Mouse (Mus musculus) stomach, embryonic 15.5 days (tissue): Measurements from ENCODE around the gene Tanc2. TPM values are rescaled to one million over a fixed set of nuclear protein-coding genes. Genes with fewer than 3 reads are reported as not detected.

Experiments used
- ATAC-seq: fragments of 200-750 bp; cut with Nextera tagmentation; 2 replicates; pipeline ENCODE4 v1.8.0; 2017; ENCODE audit warnings: low read depth, moderate number of reproducible peaks, moderate TSS enrichment; ENCODE audit not compliant: insufficient read depth, low FRiP score
- H3K27ac ChIP-seq: fragments of 300-500 bp; sonication (generic); 2 replicates; pipeline ENCODE4 v1.5.1; 2015; ENCODE audit warnings: mild to moderate bottlenecking, inconsistent platforms
- H3K27me3 ChIP-seq: fragments of 300-500 bp; sonication (generic); replicated peaks from 2 replicates; pipeline ENCODE4 v1.6.1; 2015; ENCODE audit warnings: inconsistent platforms
- H3K36me3 ChIP-seq: fragments of 300-500 bp; sonication (generic); 2 replicates; pipeline ENCODE4 v1.6.1; 2015; ENCODE audit warnings: inconsistent platforms
- H3K4me1 ChIP-seq: fragments of 300-500 bp; sonication (generic); 2 replicates; pipeline ENCODE4 v1.6.1; 2015; ENCODE audit warnings: inconsistent platforms
- H3K4me2 ChIP-seq: fragments of 300-500 bp; sonication (generic); 2 replicates; pipeline ENCODE4 v1.6.1; 2015; ENCODE audit warnings: mild to moderate bottlenecking, inconsistent platforms
- H3K4me3 ChIP-seq: fragments of 300-500 bp; sonication (generic); replicated peaks from 2 replicates; pipeline ENCODE4 v1.5.1; 2015; ENCODE audit warnings: inconsistent platforms
- H3K9ac ChIP-seq: fragments of 300-500 bp; sonication (generic); 2 replicates; pipeline ENCODE4 v1.6.1; 2015; ENCODE audit warnings: inconsistent platforms
- H3K9me3 ChIP-seq: fragments of 300-500 bp; sonication (generic); 2 replicates; pipeline ENCODE4 v1.6.1; 2016; ENCODE audit warnings: inconsistent platforms
- WGBS: fragments of 180-500 bp; shearing (Covaris S2); methylation state at CpG from one replicate; pipeline ENCODE4 v1.1.7; 2015; 5-methylcytosine and 5-hydroxymethylcytosine counted together
- polyA plus RNA-seq: library from polyadenylated mRNA; unstranded; fragments of >200 nt; fragmentation: Nextera tagmentation; extraction: Ambion mirVana; gene quantifications from 2 replicates; pipeline ENCODE4 v1.2.1, GENCODE M21; 2015

Gene Tanc2
- polyA plus RNA-seq, 1 experiment from 2014 or later: 9.6 TPM

DNA sequence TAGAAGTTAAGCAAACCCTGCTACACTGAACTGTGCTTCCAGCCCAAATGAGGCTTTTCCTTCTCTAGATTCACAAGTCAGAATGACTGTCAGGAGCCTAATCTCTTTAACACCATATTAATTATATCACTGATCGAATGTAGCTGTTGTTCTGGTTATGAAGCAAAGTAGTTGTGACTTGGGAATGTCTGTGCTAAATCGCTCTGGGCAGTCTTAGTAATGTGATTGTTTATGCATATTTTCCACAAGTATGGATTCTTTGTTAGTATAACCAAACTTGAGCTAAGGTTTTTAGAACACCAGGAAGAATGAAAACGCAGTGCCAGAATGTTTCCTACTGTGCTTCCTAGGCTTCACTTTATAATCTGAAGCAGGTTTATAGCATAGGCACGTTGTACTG is 170.6 kb downstream of the Tanc2 start:
- Histone ChIP-seq H3K27ac (peak overlapping the region; percentile 51), H3K4me3 (no peak overlapping the region), H3K4me2 (no peak overlapping the region), H3K4me1 (0 out of 2 replicates have a peak, but pooled peaks cover 2% of the 10 kb centered on the region), H3K9me3 (no peaks in the 10 kb centered on the region), H3K9ac (no peak overlapping the region), H3K27me3 (no peaks in the 10 kb centered on the region), H3K36me3 (no peaks in the 10 kb centered on the region)
- no peak for ATAC-seq
- WGBS: 43% methylated on average over 4 of the region's 4 CpGs

DNA sequence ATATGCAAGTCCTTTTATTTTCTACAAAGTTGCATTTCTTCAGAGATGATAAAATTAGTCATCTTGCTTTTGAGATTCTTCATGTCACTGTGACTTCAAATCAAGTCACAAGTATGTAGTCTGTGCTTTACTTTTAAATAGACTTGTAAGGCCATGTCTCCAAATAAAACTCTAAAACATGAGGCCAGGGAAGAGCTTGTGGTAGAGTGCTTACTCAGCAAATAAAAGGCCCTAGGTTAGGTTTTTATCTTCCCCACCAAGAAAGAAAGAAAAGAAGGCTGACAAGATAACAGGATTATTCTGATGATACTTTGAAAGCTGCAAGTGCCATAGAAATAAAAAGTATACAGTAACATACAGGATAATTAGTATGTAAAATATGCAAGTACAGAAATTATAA is 188.0 kb downstream of the Tanc2 start:
- Histone ChIP-seq H3K27me3 (no peaks in the 10 kb centered on the region), H3K9ac (no peak overlapping the region), H3K4me2 (no peak overlapping the region), H3K36me3 (no peaks in the 10 kb centered on the region), H3K4me3 (no peak overlapping the region), H3K9me3 (no peaks in the 10 kb centered on the region), H3K27ac (no peak overlapping the region), H3K4me1 (no peaks in the 10 kb centered on the region)
- ATAC-seq: no peak

DNA sequence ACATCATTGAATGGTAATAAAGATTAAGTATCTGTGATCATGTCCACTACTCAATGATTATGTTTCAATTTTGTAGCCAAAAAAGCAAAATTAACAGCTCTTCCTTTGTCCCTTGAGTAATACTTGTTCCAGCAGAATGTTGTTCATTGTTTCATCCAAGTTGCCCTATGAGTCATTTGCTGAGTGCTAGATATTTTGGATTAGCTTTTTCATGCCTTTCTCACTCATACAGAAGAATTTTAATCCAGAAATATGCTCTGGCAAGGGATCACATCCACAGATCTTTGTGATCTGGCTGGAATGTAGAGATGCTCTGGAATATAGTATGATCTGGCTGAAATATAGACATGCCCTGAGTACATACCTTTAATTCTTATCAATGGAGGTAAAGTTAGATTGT is 202.7 kb downstream of the Tanc2 start:
- no peak for ATAC-seq
- no peak overlapping the region for H3K9ac ChIP-seq
- no peaks in the 10 kb centered on the region for H3K9me3 ChIP-seq

GRCm38 (mm10) chr11:105803686-105804085 is 213.9 kb downstream of the Tanc2 start:
- 92% methylated on average over 3 of the region's 3 CpGs for WGBS
- H3K27me3 ChIP-seq: no peaks in the 10 kb centered on the region
- no peak for ATAC-seq
- no peak overlapping the region for H3K4me2 ChIP-seq
- H3K27ac ChIP-seq: no peak overlapping the region
- no peaks in the 10 kb centered on the region for H3K36me3 ChIP-seq
- no peaks in the 10 kb centered on the region for H3K9me3 ChIP-seq
- no peaks in the 10 kb centered on the region for H3K4me1 ChIP-seq
- no peak overlapping the region for H3K4me3 ChIP-seq
- no peak overlapping the region for H3K9ac ChIP-seq

More for the DNA sequence above, 202.7 kb downstream of the Tanc2 start:
- no peak overlapping the region for H3K4me3 ChIP-seq
- no peak overlapping the region for H3K4me2 ChIP-seq
- no peaks in the 10 kb centered on the region for H3K27me3 ChIP-seq
- no peak overlapping the region for H3K27ac ChIP-seq
- H3K4me1 ChIP-seq: no peaks in the 10 kb centered on the region
- H3K36me3 ChIP-seq: no peaks in the 10 kb centered on the region

GRCm38 (mm10) chr11:105804776-105805175 is 215.0 kb downstream of the Tanc2 start:
- 54% methylated on average over 3 of the region's 3 CpGs for WGBS
- H3K4me2 ChIP-seq: no peak overlapping the region
- H3K9ac ChIP-seq: no peak overlapping the region
- H3K4me3 ChIP-seq: no peak overlapping the region
- H3K9me3 ChIP-seq: no peaks in the 10 kb centered on the region
- no peaks in the 10 kb centered on the region for H3K36me3 ChIP-seq
- ATAC-seq: no peak
- no peaks in the 10 kb centered on the region for H3K27me3 ChIP-seq
- no peak overlapping the region for H3K27ac ChIP-seq
- H3K4me1 ChIP-seq: no peaks in the 10 kb centered on the region

- Histone ChIP-seq H3K9ac (no peak overlapping the region), H3K4me2 (no peak overlapping the region), H3K36me3 (no peaks in the 10 kb centered on the region), H3K27ac (no peak overlapping the region), H3K9me3 (no peaks in the 10 kb centered on the region), H3K4me1 (no peaks in the 10 kb centered on the region), H3K27me3 (no peaks in the 10 kb centered on the region), H3K4me3 (no peak overlapping the region)
- ATAC-seq: no peak
- WGBS: 88% methylated on average over 5 of the region's 5 CpGs
Measured at GRCm38 (mm10) chr11:105807103-105807502, 217.3 kb downstream of the Tanc2 start.

DNA sequence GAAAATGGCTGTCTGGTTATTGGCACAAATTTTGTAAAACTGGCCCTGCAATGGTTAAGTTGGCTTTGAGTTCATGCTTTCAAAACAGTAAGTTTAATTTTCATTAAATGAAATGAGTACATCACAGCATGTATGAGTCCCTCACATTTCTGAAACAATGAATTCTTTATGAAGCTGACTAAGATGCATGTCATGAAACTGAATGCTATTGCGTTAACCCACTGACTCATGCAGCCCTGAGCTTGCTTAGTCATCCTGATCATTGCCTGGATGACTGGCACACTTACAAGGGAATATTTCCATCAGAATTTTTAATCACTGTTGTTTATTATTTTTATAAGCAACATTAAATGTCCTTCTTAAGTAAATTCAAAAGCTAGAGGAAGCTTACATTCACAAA is 233.5 kb downstream of the Tanc2 start:
- H3K4me3 ChIP-seq: no peak overlapping the region
- H3K27me3 ChIP-seq: no peaks in the 10 kb centered on the region
- no peaks in the 10 kb centered on the region for H3K4me1 ChIP-seq
- H3K4me2 ChIP-seq: no peak overlapping the region
- H3K9me3 ChIP-seq: no peaks in the 10 kb centered on the region
- WGBS: 66% methylated on average over 1 of the region's 1 CpGs
- no peak overlapping the region for H3K9ac ChIP-seq
- H3K27ac ChIP-seq: no peak overlapping the region
- H3K36me3 ChIP-seq: no peaks in the 10 kb centered on the region
- no peak for ATAC-seq

DNA sequence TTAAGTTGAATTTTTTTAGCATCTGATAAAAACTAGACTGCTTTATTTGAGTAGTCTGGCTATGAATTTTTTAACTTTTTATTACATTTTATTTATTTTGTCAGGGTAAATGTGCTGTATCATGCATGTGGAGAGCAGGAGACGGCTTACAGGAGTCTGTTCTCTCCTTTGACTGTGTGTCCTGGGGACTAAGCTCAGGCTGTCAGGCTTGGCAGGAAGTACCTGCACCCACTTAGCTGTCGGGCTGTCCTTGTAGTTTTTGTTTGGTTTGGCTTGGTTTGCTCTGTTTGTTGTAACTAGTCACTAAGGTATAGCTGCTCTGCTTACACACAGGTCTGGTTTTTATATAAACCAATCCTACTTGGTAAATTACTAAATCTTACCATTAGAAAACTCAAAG is 234.0 kb downstream of the Tanc2 start:
- Histone ChIP-seq H3K27ac (no peak overlapping the region), H3K9me3 (no peaks in the 10 kb centered on the region), H3K9ac (no peak overlapping the region), H3K4me2 (no peak overlapping the region), H3K4me1 (no peaks in the 10 kb centered on the region), H3K36me3 (no peaks in the 10 kb centered on the region), H3K4me3 (no peak overlapping the region), H3K27me3 (no peaks in the 10 kb centered on the region)
- WGBS: 60% methylated on average over 2 of the region's 2 CpGs
- ATAC-seq: no peak

- no peak overlapping the region for H3K4me2 ChIP-seq
- H3K9ac ChIP-seq: no peak overlapping the region
- H3K4me1 ChIP-seq: no peaks in the 10 kb centered on the region
- no peaks in the 10 kb centered on the region for H3K36me3 ChIP-seq
- H3K27ac ChIP-seq: no peak overlapping the region
- no peaks in the 10 kb centered on the region for H3K27me3 ChIP-seq
- no peak for ATAC-seq
- WGBS: 82% methylated on average over 2 of the region's 2 CpGs
- H3K4me3 ChIP-seq: no peak overlapping the region
- H3K9me3 ChIP-seq: no peaks in the 10 kb centered on the region
Measured at GRCm38 (mm10) chr11:105828175-105828574, 238.4 kb downstream of the Tanc2 start.

DNA sequence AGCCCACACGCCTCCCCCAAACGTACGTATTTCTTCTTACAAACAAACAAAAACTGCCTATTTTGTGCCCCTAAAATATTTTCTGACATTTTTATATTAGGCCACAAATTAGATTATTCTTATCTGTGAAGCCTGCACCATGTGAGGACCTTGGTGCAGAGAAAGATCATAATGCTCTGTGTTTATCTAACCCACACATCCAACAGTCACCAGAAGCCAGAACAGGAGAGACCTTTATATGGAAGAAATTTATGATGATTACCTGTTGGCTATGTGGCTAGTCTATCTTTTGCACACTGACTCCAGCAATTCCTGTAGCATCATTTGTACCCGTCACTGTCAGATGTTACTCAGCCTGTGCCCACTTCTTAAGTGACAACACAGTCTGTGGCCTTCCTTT is 245.4 kb downstream of the Tanc2 start:
- H3K27me3 ChIP-seq: no peaks in the 10 kb centered on the region
- no peaks in the 10 kb centered on the region for H3K9me3 ChIP-seq
- H3K4me1 ChIP-seq: no peaks in the 10 kb centered on the region
- WGBS: 86% methylated on average over 4 of the region's 4 CpGs
- no peak overlapping the region for H3K4me2 ChIP-seq
- no peaks in the 10 kb centered on the region for H3K36me3 ChIP-seq
- H3K27ac ChIP-seq: no peak overlapping the region
- H3K4me3 ChIP-seq: no peak overlapping the region
- H3K9ac ChIP-seq: no peak overlapping the region
- ATAC-seq: no peak

DNA sequence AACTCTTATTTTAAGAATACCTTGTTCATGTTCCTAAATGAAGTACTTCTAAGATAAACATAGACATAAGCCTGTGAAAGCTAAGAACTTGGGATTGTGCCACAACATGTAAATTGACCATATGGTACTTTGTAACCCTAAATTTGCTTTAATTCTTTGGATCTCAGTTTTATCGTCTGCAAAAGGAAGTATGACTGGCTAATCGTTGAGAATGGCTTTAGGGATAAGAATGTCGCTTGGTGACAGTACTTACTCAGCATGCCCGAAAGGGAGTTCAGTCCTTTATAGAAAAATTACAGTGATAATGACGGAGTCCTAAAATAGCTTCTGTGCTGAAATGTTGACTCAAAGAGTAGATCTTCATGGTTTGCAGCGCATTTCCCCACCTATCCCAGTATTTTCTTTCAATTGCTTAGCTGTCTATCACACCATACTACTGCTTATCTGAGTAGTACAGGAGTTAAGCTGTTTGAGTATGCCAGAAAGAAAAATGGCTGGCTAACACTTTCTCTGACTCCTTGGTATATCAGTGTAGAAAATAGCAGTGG is 246.6 kb downstream of the Tanc2 start:
- no peaks in the 10 kb centered on the region for H3K9me3 ChIP-seq
- H3K9ac ChIP-seq: no peak overlapping the region
- no peaks in the 10 kb centered on the region for H3K36me3 ChIP-seq
- H3K4me2 ChIP-seq: no peak overlapping the region
- WGBS: 68% methylated on average over 6 of the region's 6 CpGs
- H3K27me3 ChIP-seq: no peaks in the 10 kb centered on the region
- H3K27ac ChIP-seq: no peak overlapping the region
- H3K4me3 ChIP-seq: no peak overlapping the region
- ATAC-seq: no peak
- H3K4me1 ChIP-seq: no peaks in the 10 kb centered on the region

- Histone ChIP-seq H3K4me2 (no peak overlapping the region), H3K27me3 (no peaks in the 10 kb centered on the region), H3K4me1 (no peaks in the 10 kb centered on the region), H3K36me3 (no peaks in the 10 kb centered on the region), H3K27ac (no peak overlapping the region), H3K9ac (no peak overlapping the region), H3K9me3 (no peaks in the 10 kb centered on the region), H3K4me3 (no peak overlapping the region)
- ATAC-seq: no peak
Measured at GRCm38 (mm10) chr11:105837962-105838361, 248.2 kb downstream of the Tanc2 start.

GRCm38 (mm10) chr11:105845901-105846300 is 256.1 kb downstream of the Tanc2 start:
- WGBS: 86% methylated on average over 1 of the region's 1 CpGs
- Histone ChIP-seq H3K9me3 (no peaks in the 10 kb centered on the region), H3K36me3 (no peaks in the 10 kb centered on the region), H3K27me3 (no peaks in the 10 kb centered on the region), H3K4me2 (no peak overlapping the region), H3K27ac (no peak overlapping the region), H3K4me3 (no peak overlapping the region), H3K9ac (no peak overlapping the region), H3K4me1 (no peaks in the 10 kb centered on the region)
- ATAC-seq: no peak
